Mouse (Mus musculus) heart, embryonic 13.5 days (tissue): ENCODE results near the gene Tyro3. TPM values are rescaled to one million over a fixed set of nuclear protein-coding genes. Genes with fewer than 3 reads are reported as not detected.

Source experiments
- ATAC-seq: fragments of 200-750 bp; cut with Nextera tagmentation; 2 replicates; pipeline ENCODE4 v1.8.0; 2017; ENCODE audit warnings: moderate TSS enrichment; ENCODE audit not compliant: insufficient number of reproducible peaks, low FRiP score, low TSS enrichment; ENCODE audit errors: extremely low read depth
- H3K27ac ChIP-seq: fragments of 300-500 bp; sonication (generic); replicated peaks from 2 replicates; pipeline ENCODE4 v1.5.1; 2015; ENCODE audit warnings: moderate library complexity, mild to moderate bottlenecking, inconsistent platforms
- H3K27me3 ChIP-seq: fragments of 300-500 bp; sonication (generic); replicated peaks from 2 replicates; pipeline ENCODE4 v1.6.1; 2015; ENCODE audit warnings: mild to moderate bottlenecking, inconsistent platforms
- H3K36me3 ChIP-seq: fragments of 300-500 bp; sonication (generic); 2 replicates; pipeline ENCODE4 v1.6.1; 2015; ENCODE audit warnings: mild to moderate bottlenecking, inconsistent platforms
- H3K4me1 ChIP-seq: fragments of 300-500 bp; sonication (generic); 2 replicates; pipeline ENCODE4 v1.6.1; 2015; ENCODE audit warnings: inconsistent platforms
- H3K4me2 ChIP-seq: fragments of 300-500 bp; sonication (generic); 2 replicates; pipeline ENCODE4 v1.6.1; 2015; ENCODE audit warnings: inconsistent platforms, mild to moderate bottlenecking, moderate library complexity
- H3K4me3 ChIP-seq: fragments of 300-500 bp; sonication (generic); 2 replicates; pipeline ENCODE4 v1.5.1; 2015; ENCODE audit warnings: moderate library complexity, mild to moderate bottlenecking, inconsistent platforms
- H3K9ac ChIP-seq: fragments of 300-500 bp; sonication (generic); 2 replicates; pipeline ENCODE4 v1.6.1; 2015; ENCODE audit warnings: inconsistent platforms, mild to moderate bottlenecking, moderate library complexity
- H3K9me3 ChIP-seq: fragments of 300-500 bp; sonication (generic); 2 replicates; pipeline ENCODE4 v1.6.1; 2016; ENCODE audit warnings: inconsistent platforms
- WGBS: fragments of 180-500 bp; shearing (Covaris S2); methylation state at CpG from one replicate; pipeline ENCODE4 v1.1.7; 2015; ENCODE audit warnings: mixed read lengths; 5-methylcytosine and 5-hydroxymethylcytosine counted together
- polyA plus RNA-seq: library from polyadenylated mRNA; unstranded; fragments of >200 nt; fragmentation: Nextera tagmentation; extraction: Ambion mirVana; gene quantifications from 2 replicates; pipeline ENCODE4 v1.2.1, GENCODE M21; 2015

Gene Tyro3
- polyA plus RNA-seq, 1 experiment from 2014 or later = 7.9 TPM

DNA sequence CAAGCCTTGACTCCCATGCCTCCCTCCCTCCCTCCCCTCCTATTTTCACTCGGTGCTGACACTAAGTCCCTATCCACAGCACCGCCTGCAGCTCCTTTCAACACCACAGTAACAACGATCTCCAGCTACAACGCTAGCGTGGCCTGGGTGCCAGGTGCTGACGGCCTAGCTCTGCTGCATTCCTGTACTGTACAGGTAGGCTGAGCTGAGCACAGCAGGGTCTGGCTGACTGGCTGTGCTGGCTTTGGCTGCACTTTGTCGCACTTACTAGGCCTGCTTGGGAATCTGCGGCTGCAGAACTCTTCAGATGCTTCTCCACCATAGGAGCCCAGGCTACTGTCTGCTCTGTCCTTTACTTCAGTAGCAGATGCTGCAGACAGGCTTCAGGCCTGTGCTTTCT, 8.0 kb downstream of the Tyro3 start:
- peaks cover 19% of the 10 kb centered on the region for H3K36me3 ChIP-seq
- peaks cover 55% of the 10 kb centered on the region for H3K4me1 ChIP-seq
- H3K27ac ChIP-seq = no peak overlapping the region
- H3K9me3 ChIP-seq = no peaks in the 10 kb centered on the region
- H3K9ac ChIP-seq = no peak overlapping the region
- no peak overlapping the region for H3K4me3 ChIP-seq
- H3K27me3 ChIP-seq = peaks cover 26% of the 10 kb centered on the region
- 43% methylated on average over 8 of the region's 8 CpGs for WGBS
- ATAC-seq = no peak
- no peak overlapping the region for H3K4me2 ChIP-seq

DNA sequence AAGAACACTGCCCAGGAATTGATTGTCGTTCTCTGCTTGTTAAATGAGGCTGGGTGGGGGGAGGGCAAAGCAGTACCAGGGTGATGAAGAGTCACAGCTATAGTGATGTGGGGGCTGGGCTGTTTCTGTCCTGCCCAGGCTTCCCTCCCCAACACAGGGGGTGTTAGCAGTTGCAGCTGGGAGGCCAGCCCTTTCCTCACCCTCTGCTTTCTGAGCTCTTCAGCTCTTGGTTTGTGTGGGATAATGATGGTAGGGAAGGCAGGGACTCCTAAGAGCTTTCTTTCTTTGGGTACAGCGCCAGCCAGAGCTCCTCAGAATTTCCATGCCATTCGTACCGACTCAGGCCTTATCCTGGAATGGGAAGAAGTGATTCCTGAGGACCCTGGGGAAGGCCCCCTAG, 10.9 kb downstream of the Tyro3 start:
- Histone ChIP-seq H3K4me3 (no peak overlapping the region), H3K4me1 (peaks cover 37% of the 10 kb centered on the region), H3K9me3 (no peaks in the 10 kb centered on the region), H3K4me2 (no peak overlapping the region), H3K9ac (no peak overlapping the region; the same call in 1 of the 2 replicates), H3K36me3 (peaks cover 39% of the 10 kb centered on the region), H3K27me3 (peaks cover 14% of the 10 kb centered on the region), H3K27ac (no peak overlapping the region)
- 24% methylated on average over 4 of the region's 4 CpGs for WGBS
- no peak for ATAC-seq

DNA sequence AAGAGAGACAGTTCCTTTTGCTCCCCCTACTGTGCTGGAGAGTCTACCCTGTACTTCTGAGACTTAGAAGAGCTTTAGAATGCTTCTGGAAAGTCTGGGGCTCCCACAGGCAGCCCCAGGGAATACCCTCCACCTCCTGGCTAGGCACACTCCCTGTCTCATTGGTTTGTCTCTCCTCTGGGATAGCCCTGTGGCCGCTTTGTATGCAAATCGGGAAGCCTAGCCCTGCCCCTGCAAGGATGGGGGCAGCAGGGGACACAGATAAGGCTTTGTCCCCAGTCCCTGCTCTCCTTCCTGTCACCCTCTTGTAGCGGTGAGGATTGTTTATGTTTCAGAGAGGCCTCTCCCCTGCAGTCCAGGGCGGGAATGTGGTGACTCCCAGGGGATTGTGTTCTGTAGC, 11.3 kb downstream of the Tyro3 start:
- WGBS = 23% methylated on average over 4 of the region's 4 CpGs
- peaks cover 39% of the 10 kb centered on the region for H3K36me3 ChIP-seq

DNA sequence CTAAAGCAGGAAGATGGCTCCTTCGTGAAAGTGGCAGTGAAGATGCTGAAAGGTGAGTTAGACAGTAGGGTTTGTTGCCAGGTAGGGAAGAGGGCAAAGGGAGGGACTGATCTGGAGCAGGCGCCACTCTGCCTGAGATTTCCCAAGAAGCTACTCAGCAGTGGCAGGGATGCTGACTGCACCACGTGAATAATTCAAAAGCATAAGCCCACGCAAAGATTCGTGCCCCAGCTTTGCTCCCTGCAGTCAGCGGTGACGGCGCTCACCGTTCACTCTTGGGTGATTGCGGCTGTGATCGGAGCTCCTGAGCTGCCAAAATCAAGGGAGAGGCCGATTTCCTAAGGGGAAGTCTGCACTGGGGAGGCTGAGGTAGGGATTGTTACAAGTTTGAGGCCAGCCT, 13.4 kb downstream of the Tyro3 start:
- peaks cover 39% of the 10 kb centered on the region for H3K36me3 ChIP-seq
- H3K9ac ChIP-seq = no peak overlapping the region
- H3K9me3 ChIP-seq = no peaks in the 10 kb centered on the region
- H3K4me3 ChIP-seq = no peak overlapping the region
- 76% methylated on average over 12 of the region's 12 CpGs for WGBS
- peaks cover 22% of the 10 kb centered on the region for H3K4me1 ChIP-seq
- H3K27me3 ChIP-seq = 0 out of 2 replicates have a peak, but pooled peaks cover 7% of the 10 kb centered on the region
- H3K27ac ChIP-seq = no peak overlapping the region
- no peak overlapping the region for H3K4me2 ChIP-seq
- no peak for ATAC-seq

More for the DNA sequence above, 11.3 kb downstream of the Tyro3 start:
- H3K4me2 ChIP-seq = no peak overlapping the region
- no peak overlapping the region for H3K27ac ChIP-seq
- no peaks in the 10 kb centered on the region for H3K9me3 ChIP-seq
- H3K9ac ChIP-seq = no peak overlapping the region; the same call in 1 of the 2 replicates
- peaks cover 11% of the 10 kb centered on the region for H3K27me3 ChIP-seq
- H3K4me3 ChIP-seq = no peak overlapping the region
- H3K4me1 ChIP-seq = peaks cover 34% of the 10 kb centered on the region
- 0 out of 2 replicates have a peak, but pooled peaks have one; percentile 11 for ATAC-seq

DNA sequence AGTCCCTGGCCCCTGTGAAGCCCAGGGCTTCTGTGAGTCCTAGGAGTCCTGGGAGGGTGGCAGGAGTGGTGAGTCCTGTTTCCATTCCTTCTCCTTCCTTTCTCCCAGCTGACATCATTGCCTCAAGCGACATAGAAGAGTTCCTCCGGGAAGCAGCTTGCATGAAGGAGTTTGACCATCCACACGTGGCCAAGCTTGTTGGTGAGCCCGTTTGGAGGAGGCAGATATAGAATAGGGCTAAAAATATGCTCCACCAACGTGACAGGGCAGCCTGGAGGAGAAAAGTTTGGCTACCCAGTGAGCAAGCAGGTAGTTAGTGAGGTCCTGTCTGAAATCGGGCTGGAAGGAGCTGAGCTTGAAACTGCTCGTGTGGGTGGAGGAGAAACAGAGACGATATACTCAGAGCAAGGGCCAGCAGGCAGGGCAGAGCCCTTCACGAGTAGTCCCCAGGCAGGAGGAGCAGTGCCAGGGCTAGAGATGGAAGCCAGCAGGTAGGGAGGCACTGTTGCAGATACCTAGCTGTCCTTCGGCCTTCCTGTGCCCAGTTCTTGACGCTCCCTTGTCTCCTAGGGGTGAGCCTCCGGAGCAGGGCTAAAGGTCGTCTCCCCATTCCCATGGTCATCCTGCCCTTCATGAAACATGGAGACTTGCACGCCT, 14.1 kb downstream of the Tyro3 start:
- no peak overlapping the region for H3K9ac ChIP-seq
- no peak overlapping the region for H3K4me3 ChIP-seq
- H3K4me1 ChIP-seq = peaks cover 22% of the 10 kb centered on the region
- no peak for ATAC-seq
- H3K27me3 ChIP-seq = 0 out of 2 replicates have a peak, but pooled peaks cover 7% of the 10 kb centered on the region
- H3K9me3 ChIP-seq = no peaks in the 10 kb centered on the region
- 61% methylated on average over 14 of the region's 14 CpGs for WGBS
- no peak overlapping the region for H3K4me2 ChIP-seq
- peaks cover 43% of the 10 kb centered on the region for H3K36me3 ChIP-seq
- no peak overlapping the region for H3K27ac ChIP-seq

DNA sequence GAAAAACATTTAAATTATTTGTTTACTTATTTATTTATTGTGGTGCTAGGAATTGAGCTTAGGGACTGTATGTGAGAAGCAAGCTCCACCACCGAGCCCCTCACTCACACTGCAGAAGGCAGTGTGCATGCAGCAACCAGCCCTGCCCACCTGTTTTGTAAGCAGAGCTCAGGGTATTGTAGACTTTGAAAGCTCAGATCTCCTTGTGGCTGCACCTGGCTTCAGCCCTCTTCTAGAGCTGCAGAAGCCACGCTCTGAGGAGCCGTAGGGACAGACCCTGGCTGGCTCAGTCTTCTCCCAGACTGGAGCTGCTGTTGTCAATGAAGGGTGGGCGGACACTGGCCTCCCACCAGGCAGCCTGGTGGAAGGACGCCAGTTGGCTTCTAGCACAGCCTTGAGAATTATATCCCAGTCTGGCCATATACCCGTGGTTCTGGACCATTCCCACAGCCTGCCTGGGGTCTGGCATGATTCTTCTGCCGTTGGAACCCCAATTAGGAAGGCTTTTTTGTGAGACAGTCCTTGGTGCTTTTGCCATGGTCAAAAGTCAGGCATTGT, 16.9 kb downstream of the Tyro3 start:
- H3K36me3 ChIP-seq = peaks cover 39% of the 10 kb centered on the region
- WGBS = 64% methylated on average over 7 of the region's 7 CpGs

DNA sequence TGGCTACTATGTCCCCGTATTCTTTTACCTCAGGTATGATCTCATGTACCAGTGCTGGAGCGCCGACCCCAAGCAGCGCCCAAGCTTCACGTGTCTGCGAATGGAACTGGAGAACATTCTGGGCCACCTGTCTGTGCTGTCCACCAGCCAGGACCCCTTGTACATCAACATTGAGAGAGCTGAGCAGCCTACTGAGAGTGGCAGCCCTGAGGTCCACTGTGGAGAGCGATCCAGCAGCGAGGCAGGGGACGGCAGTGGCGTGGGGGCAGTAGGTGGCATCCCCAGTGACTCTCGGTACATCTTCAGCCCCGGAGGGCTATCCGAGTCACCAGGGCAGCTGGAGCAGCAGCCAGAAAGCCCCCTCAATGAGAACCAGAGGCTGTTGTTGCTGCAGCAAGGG, 19.1 kb downstream of the Tyro3 start:
- no peak for ATAC-seq
- H3K4me2 ChIP-seq = no peak overlapping the region
- no peak overlapping the region for H3K27ac ChIP-seq
- peaks cover 19% of the 10 kb centered on the region for H3K36me3 ChIP-seq
- no peaks in the 10 kb centered on the region for H3K27me3 ChIP-seq
- H3K9me3 ChIP-seq = no peaks in the 10 kb centered on the region
- H3K9ac ChIP-seq = no peak overlapping the region
- 96% methylated on average over 13 of the region's 13 CpGs for WGBS
- H3K4me1 ChIP-seq = peaks cover 15% of the 10 kb centered on the region
- no peak overlapping the region for H3K4me3 ChIP-seq

More for the DNA sequence above, 16.9 kb downstream of the Tyro3 start:
- H3K9me3 ChIP-seq = no peaks in the 10 kb centered on the region
- 0 out of 2 replicates have a peak, but pooled peaks cover 7% of the 10 kb centered on the region for H3K27me3 ChIP-seq
- no peak overlapping the region for H3K4me2 ChIP-seq
- no peak overlapping the region for H3K27ac ChIP-seq
- ATAC-seq = no peak
- H3K4me3 ChIP-seq = no peak overlapping the region
- H3K9ac ChIP-seq = no peak overlapping the region
- H3K4me1 ChIP-seq = peaks cover 15% of the 10 kb centered on the region

DNA sequence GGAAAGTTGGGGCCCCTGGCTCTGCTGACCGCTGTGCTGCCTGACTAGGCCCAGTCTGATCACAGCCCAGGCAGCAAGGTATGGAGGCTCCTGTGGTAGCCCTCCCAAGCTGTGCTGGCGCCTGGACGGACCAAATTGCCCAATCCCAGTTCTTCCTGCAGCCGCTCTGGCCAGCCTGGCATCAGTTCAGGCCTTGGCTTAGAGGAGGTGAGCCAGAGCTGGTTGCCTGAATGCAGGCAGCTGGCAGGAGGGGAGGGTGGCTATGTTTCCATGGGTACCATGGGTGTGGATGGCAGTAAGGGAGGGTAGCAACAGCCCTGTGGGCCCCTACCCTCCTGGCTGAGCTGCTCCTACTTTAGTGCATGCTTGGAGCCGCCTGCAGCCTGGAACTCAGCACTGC, 19.5 kb downstream of the Tyro3 start:
- Histone ChIP-seq H3K36me3 (peaks cover 17% of the 10 kb centered on the region; the same call in 1 of the 2 replicates), H3K27ac (no peak overlapping the region), H3K9me3 (no peaks in the 10 kb centered on the region), H3K27me3 (no peaks in the 10 kb centered on the region), H3K9ac (no peak overlapping the region; the same call in 1 of the 2 replicates), H3K4me2 (no peak overlapping the region), H3K4me1 (peaks cover 15% of the 10 kb centered on the region), H3K4me3 (no peak overlapping the region)
- WGBS = 84% methylated on average over 5 of the region's 5 CpGs
- no peak for ATAC-seq

DNA sequence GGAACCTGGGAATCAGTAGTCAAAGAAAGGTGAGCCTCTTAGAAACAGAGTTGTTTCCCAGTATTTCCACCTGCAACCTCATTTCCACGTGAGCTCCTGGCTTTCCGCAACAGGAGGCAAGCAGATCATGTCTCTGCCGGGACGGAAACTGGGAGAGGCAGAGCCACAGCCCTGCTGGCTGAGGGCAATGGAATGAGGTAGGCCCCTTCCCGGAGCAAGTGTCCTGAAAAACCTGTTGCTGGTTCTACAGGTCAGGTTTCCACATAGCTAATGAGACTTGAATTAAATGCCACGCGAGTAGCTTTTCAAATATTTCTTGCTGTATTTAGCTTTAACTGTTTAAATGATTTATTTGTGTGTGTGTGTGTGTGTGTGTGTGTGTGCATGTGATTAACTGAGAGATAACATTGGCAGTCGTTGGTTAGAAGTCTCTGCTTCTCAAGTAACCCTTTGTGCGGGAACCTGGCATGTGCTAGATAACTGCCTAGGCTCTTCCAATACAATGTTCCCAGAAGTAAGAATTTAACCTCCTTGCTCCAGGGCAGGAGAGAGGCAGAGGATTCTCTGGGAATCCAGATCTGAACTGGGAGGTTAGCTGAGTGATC, 21.2 kb downstream of the Tyro3 start:
- Histone ChIP-seq H3K9me3 (no peaks in the 10 kb centered on the region), H3K9ac (no peak overlapping the region)
- ATAC-seq = no peak

DNA sequence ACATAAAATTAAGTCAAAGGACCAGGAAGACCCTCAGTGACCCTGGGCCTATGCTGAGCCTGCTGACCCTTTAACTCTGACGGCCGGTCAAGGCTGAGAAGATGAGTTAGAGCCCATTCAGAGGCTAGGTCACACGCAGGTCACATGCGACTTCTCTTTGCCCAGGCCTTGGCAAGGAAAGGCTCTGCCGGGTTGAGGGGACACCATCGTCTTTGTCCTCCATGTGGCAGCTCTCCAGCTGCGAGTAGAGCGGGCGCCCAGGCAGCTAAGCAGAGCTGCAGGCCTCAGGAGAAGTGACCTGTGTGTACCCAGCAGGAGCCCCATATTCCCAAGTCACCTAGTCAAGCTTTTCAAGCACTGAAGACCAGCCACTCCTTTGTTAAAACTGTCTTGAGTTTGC, 23.6 kb downstream of the Tyro3 start:
- Histone ChIP-seq H3K9ac (no peak overlapping the region), H3K27ac (no peak overlapping the region), H3K4me1 (peaks cover 6% of the 10 kb centered on the region), H3K27me3 (0 out of 2 replicates have a peak, but pooled peaks cover 3% of the 10 kb centered on the region), H3K9me3 (no peaks in the 10 kb centered on the region), H3K36me3 (peaks cover 8% of the 10 kb centered on the region; the same call in 1 of the 2 replicates), H3K4me3 (no peak overlapping the region), H3K4me2 (no peak overlapping the region)
- WGBS = 82% methylated on average over 9 of the region's 9 CpGs
- ATAC-seq = no peak

More for the DNA sequence above, 21.2 kb downstream of the Tyro3 start:
- Histone ChIP-seq H3K27me3 (0 out of 2 replicates have a peak, but pooled peaks cover 3% of the 10 kb centered on the region), H3K27ac (no peak overlapping the region), H3K4me1 (peaks cover 13% of the 10 kb centered on the region), H3K4me3 (no peak overlapping the region), H3K36me3 (peaks cover 8% of the 10 kb centered on the region; the same call in 1 of the 2 replicates), H3K4me2 (no peak overlapping the region)
- WGBS = 37% methylated on average over 9 of the region's 9 CpGs

DNA sequence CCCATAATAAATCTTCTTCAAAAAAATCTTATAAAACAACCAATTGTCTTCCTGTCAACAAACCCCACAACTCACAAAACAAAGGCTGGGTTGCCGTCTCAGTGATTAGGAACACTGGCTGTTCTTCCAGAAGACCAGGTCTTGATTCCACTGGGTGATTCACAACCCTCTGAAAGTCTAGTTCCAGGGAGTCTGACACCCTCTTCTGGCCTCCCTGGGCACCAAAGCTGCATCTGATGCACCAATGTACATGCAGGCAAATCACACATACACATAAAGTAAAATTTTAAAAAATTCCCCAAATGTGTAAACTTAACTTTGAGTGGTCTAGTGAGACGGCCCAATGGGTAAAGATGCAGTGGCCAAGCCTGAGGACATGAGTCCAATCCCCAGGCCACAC, 33.0 kb downstream of the Tyro3 start:
- H3K9me3 ChIP-seq = no peaks in the 10 kb centered on the region
- H3K9ac ChIP-seq = no peak overlapping the region

More for the DNA sequence above, 33.0 kb downstream of the Tyro3 start:
- H3K27ac ChIP-seq = no peak overlapping the region
- no peak for ATAC-seq
- WGBS = 46% methylated on average over 2 of the region's 2 CpGs
- no peaks in the 10 kb centered on the region for H3K36me3 ChIP-seq
- no peak overlapping the region for H3K4me2 ChIP-seq
- H3K4me3 ChIP-seq = no peak overlapping the region
- no peaks in the 10 kb centered on the region for H3K27me3 ChIP-seq
- no peaks in the 10 kb centered on the region for H3K4me1 ChIP-seq
